Mouse (Mus musculus) myocyte (in vitro differentiated cells): ENCODE measurements around the gene Focad. TPM values are rescaled to one million over a fixed set of nuclear protein-coding genes. Genes with fewer than 3 reads are reported as not detected.

Experiments
- H3K27me3 ChIP-seq: one replicate; pipeline ENCODE4 v1.6.1; 2011; ENCODE audit not compliant: control insufficient read depth, insufficient read depth, insufficient read length
- H3K36me3 ChIP-seq: one replicate; pipeline ENCODE4 v1.6.1; 2011; ENCODE audit not compliant: control insufficient read depth, insufficient read depth
- H3K4me2 ChIP-seq: one replicate; pipeline ENCODE4 v1.6.1; 2011; ENCODE audit warnings: low read depth, control low read depth
- H3K4me3 ChIP-seq: one replicate; pipeline ENCODE4 v1.5.1; 2011; ENCODE audit warnings: mild to moderate bottlenecking, control low read depth, moderate library complexity
- H3K79me2 ChIP-seq: one replicate; pipeline ENCODE4 v1.6.1; 2011; ENCODE audit not compliant: control insufficient read depth, insufficient read depth
- H3ac ChIP-seq: one replicate; pipeline ENCODE4 v1.6.1; 2011; ENCODE audit not compliant: control insufficient read depth, insufficient read length
- CEBPB ChIP-seq: IDR thresholded peaks from 2 replicates; pipeline ENCODE4 v1.6.1; 2011; ENCODE audit warnings: mild to moderate bottlenecking, moderate library complexity; ENCODE audit not compliant: poor library complexity, insufficient read depth, severe bottlenecking
- E2F4 ChIP-seq: IDR thresholded peaks from one replicate; pipeline ENCODE4 v1.6.1; 2011; ENCODE audit warnings: mild to moderate bottlenecking, control low read depth, moderate library complexity; ENCODE audit not compliant: insufficient read depth
- MAX ChIP-seq: IDR thresholded peaks from one replicate; pipeline ENCODE4 v1.6.1; 2011; ENCODE audit warnings: low read depth, mild to moderate bottlenecking, control low read depth
- MYOD1 ChIP-seq, 3 experiments: IDR thresholded peaks; one replicate each; pipeline ENCODE4 v1.6.1; 2011; ENCODE audit warnings: control low read depth in 2 of 3, low read depth in 2 of 3, mild to moderate bottlenecking in 2 of 3, moderate library complexity in 1 of 3; ENCODE audit not compliant: insufficient read length in 2 of 3, control insufficient read depth in 1 of 3
- MYOG ChIP-seq, 3 experiments: IDR thresholded peaks; one replicate each; pipeline ENCODE4 v1.6.1; 2011; ENCODE audit warnings: control low read depth in 2 of 3, low read depth in 2 of 3, mild to moderate bottlenecking in 2 of 3; ENCODE audit not compliant: insufficient read length in 2 of 3, control insufficient read depth in 1 of 3, insufficient read depth in 1 of 3
- POLR2A ChIP-seq: IDR thresholded peaks from one replicate; pipeline ENCODE4 v1.6.1; 2011; ENCODE audit warnings: low read depth, mild to moderate bottlenecking, control low read depth, moderate library complexity; ENCODE audit not compliant: insufficient read length
- POLR2AphosphoS2 ChIP-seq: IDR thresholded peaks from one replicate; pipeline ENCODE4 v1.6.1; 2011; ENCODE audit warnings: low read depth, control low read depth; ENCODE audit not compliant: insufficient read length
- REST ChIP-seq: IDR thresholded peaks from one replicate; pipeline ENCODE4 v1.6.1; 2011; ENCODE audit warnings: mild to moderate bottlenecking, control low read depth, moderate library complexity; ENCODE audit not compliant: insufficient read depth, insufficient read length
- SRF ChIP-seq: IDR thresholded peaks from one replicate; pipeline ENCODE4 v1.6.1; 2011; ENCODE audit warnings: low read depth; ENCODE audit not compliant: control insufficient read depth, insufficient read length
- TCF12 ChIP-seq: IDR thresholded peaks from one replicate; pipeline ENCODE4 v1.6.1; 2011; ENCODE audit warnings: mild to moderate bottlenecking, control low read depth; ENCODE audit not compliant: poor library complexity, insufficient read depth, severe bottlenecking
- TCF3 ChIP-seq: IDR thresholded peaks from one replicate; pipeline ENCODE4 v1.6.1; 2011; ENCODE audit warnings: low read depth, control low read depth; ENCODE audit not compliant: insufficient read length
- USF1 ChIP-seq: IDR thresholded peaks from one replicate; pipeline ENCODE4 v1.6.1; 2011; ENCODE audit warnings: low read depth, mild to moderate bottlenecking, control low read depth, moderate library complexity
- polyA plus RNA-seq: library from polyadenylated mRNA; unstranded; fragments of >200 nt; fragmentation: generic; extraction: Trizol; gene quantifications from one replicate; pipeline ENCODE4 v1.2.1, GENCODE M21; 2012; ENCODE audit warnings: missing spikeins

Gene Focad
- polyA plus RNA-seq, 1 experiment = 15.3 TPM

DNA sequence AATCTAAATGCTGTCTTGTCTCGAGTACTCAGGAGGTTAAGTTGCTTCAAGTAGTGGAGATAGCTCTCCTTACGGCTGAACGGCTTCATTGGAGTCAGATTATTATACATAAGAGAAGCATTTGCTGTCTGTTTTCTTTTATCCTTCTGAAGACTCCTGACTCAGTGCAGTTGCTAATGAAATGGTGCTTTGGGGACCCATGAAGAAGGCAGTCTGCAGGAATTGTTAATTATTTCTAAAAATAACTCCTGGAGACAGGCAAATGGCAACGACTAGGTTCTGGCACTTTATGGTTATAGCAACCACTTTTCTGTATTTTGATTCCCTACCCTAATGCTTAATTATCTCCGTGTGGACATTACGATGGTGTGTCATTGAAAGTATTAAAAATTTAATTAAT, 201.1 kb downstream of the Focad start:
- no peaks in the 10 kb centered on the region for H3K79me2 ChIP-seq
- H3ac ChIP-seq = no peak overlapping the region
- H3K36me3 ChIP-seq = no peaks in the 10 kb centered on the region
- H3K27me3 ChIP-seq = no peaks in the 10 kb centered on the region
- no peak overlapping the region for H3K4me3 ChIP-seq
- no peak overlapping the region for H3K4me2 ChIP-seq
- TF ChIP-seq POLR2AphosphoS2 (no peak), TCF3 (no peak), SRF (no peak), E2F4 (no peak), REST (no peak), USF1 (no peak), POLR2A (no peak), MAX (no peak), CEBPB (no peak), TCF12 (no peak), MYOD1 (IDR thresholded peaks at IDR 0.05; ENCODE audit: control insufficient read depth in 1 of 3, insufficient read length in 2 of 3, low read depth in 2 of 3) (no peak)

DNA sequence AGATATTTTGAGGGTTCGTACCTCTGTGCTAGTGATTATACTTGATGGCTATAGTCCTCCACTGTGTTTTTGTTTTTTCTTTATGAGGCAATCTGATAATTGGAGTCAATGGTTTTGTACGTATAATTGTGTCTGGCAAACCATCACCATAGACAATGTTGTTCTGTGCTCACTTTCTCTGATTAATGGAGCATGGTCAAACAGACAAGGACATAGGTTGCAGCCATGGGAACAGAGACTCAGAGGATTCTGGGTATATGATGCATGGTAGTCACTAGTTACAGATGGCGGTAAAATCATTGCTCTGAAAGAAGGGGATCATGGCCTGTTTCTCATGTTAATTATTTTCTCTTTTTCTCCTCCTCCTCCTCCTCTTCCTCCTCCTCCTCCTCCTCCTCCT, 205.1 kb downstream of the Focad start:
- H3K79me2 ChIP-seq = no peaks in the 10 kb centered on the region
- no peaks in the 10 kb centered on the region for H3K27me3 ChIP-seq
- TF ChIP-seq MYOD1 (IDR thresholded peaks at IDR 0.05; ENCODE audit: control insufficient read depth in 1 of 3, insufficient read length in 2 of 3, low read depth in 2 of 3) (no peak), POLR2A (no peak), MAX (no peak)
- no peaks in the 10 kb centered on the region for H3K36me3 ChIP-seq
- H3ac ChIP-seq = no peak overlapping the region
- no peak overlapping the region for H3K4me2 ChIP-seq
- no peak overlapping the region for H3K4me3 ChIP-seq

DNA sequence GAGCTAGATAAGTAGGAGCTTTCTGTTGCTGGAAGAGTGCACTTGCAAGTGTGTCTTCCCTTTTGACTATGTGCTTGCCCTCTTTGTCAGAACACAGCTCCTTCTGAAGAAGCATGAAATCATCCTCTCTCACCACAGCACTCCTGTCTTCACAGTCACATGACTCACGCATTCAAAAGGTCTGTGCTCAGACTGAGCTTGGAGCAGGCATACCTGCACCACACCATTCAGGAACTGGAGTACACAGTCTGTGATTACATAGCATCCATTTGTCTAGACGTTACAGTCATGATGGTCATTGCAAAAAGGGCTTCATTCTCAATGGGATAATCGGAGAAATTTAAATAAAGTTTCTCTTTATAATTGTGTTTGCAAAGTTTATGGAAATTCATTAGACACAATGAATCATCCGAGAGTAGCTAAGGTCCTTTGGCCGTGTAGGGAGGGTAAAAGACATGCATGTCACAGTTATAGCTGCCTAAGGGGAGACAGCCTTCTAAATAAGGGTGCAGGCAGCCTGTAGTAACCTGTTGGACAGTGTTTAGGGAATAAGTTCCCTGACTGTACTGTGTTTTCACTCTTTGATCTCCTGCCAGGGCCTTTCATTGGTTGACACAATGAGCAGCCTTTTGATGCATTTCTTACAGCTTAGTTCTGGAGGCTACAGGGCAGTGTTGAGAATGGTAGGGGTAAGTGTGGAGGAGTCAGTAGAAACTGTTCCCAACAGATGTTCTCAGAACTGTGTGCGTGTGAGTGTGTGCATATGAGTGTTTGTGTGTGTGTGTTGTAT, 206.6 kb downstream of the Focad start:
- TF ChIP-seq POLR2AphosphoS2 = no peak
- TF ChIP-seq TCF12 = no peak
- TF ChIP-seq MYOD1 (IDR thresholded peaks at IDR 0.05; ENCODE audit: control insufficient read depth in 1 of 3, insufficient read length in 2 of 3, low read depth in 2 of 3) = no peak
- no peak for TF ChIP-seq USF1
- no peak for TF ChIP-seq TCF3
- TF ChIP-seq POLR2A = no peak
- no peak for TF ChIP-seq MYOG (IDR thresholded peaks at IDR 0.05; ENCODE audit: control insufficient read depth in 1 of 3, insufficient read depth in 1 of 3, insufficient read length in 2 of 3, low read depth in 2 of 3)
- TF ChIP-seq E2F4 = no peak
- TF ChIP-seq CEBPB = no peak
- no peak for TF ChIP-seq MAX
- TF ChIP-seq SRF = no peak
- no peak for TF ChIP-seq REST
- H3K27me3 ChIP-seq = no peaks in the 10 kb centered on the region
- no peaks in the 10 kb centered on the region for H3K36me3 ChIP-seq
- H3K4me3 ChIP-seq = no peak overlapping the region
- H3K79me2 ChIP-seq = no peaks in the 10 kb centered on the region
- H3ac ChIP-seq = no peak overlapping the region
- H3K4me2 ChIP-seq = no peak overlapping the region

DNA sequence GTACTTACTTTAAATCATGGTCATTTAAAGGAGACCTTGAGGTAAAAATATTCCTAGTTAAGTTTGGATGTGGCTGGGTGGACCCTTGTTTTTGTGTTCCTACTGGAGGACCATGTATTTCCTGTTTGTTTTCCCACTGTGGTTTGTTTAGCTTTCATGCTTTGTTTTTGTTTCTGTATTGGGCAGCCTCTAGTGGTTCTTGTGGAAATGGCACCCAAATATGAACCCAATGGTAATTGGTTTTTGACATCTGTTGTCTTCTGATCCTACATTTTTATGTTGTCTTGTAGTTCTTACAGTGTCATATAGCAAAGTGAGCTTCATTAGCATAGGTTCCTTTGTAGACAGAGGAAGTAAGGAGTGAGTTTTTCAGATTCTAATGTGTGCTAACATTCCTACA, 207.9 kb downstream of the Focad start:
- no peaks in the 10 kb centered on the region for H3K36me3 ChIP-seq
- no peak overlapping the region for H3K4me3 ChIP-seq

DNA sequence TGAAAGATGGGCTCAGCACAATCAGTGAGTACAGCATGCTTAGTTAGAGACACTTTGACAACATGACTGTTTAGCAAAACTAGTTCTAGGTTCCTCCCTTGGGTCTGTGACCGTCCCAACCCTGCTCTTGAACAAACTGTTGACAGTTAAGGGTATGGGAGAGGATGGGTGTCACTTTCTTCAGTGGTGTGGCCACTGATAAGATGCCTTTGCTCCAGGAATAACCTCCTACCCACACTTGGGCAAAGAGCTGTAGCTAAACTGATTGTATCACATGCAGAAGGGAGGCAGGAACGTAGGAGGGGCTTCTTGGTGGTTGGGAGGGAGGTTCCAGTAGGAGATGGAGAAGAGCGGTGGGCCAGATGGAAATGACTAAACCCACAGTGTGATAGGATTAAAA, 213.3 kb downstream of the Focad start:
- TF ChIP-seq SRF (no peak), POLR2AphosphoS2 (no peak), TCF12 (no peak), MYOD1 (IDR thresholded peaks at IDR 0.05; ENCODE audit: control insufficient read depth in 1 of 3, insufficient read length in 2 of 3, low read depth in 2 of 3) (no peak), POLR2A (no peak), CEBPB (no peak), USF1 (no peak), REST (no peak), MYOG (IDR thresholded peaks at IDR 0.05; ENCODE audit: control insufficient read depth in 1 of 3, insufficient read depth in 1 of 3, insufficient read length in 2 of 3, low read depth in 2 of 3) (no peak), MAX (no peak), TCF3 (no peak), E2F4 (no peak)
- no peaks in the 10 kb centered on the region for H3K36me3 ChIP-seq
- H3K4me2 ChIP-seq = no peak overlapping the region
- no peak overlapping the region for H3K4me3 ChIP-seq
- H3ac ChIP-seq = no peak overlapping the region
- no peaks in the 10 kb centered on the region for H3K27me3 ChIP-seq
- no peaks in the 10 kb centered on the region for H3K79me2 ChIP-seq

More for the DNA sequence above, 207.9 kb downstream of the Focad start:
- TF ChIP-seq MYOD1 (IDR thresholded peaks at IDR 0.05; ENCODE audit: control insufficient read depth in 1 of 3, insufficient read length in 2 of 3, low read depth in 2 of 3) (no peak), CEBPB (no peak), TCF12 (no peak), TCF3 (no peak), USF1 (no peak), MAX (no peak), SRF (no peak), POLR2AphosphoS2 (no peak), POLR2A (no peak), E2F4 (no peak), REST (no peak), MYOG (IDR thresholded peaks at IDR 0.05; ENCODE audit: control insufficient read depth in 1 of 3, insufficient read depth in 1 of 3, insufficient read length in 2 of 3, low read depth in 2 of 3) (no peak)
- H3K27me3 ChIP-seq = no peaks in the 10 kb centered on the region
- H3K4me2 ChIP-seq = no peak overlapping the region
- no peaks in the 10 kb centered on the region for H3K79me2 ChIP-seq
- no peak overlapping the region for H3ac ChIP-seq
